Mouse (Mus musculus) limb, embryonic 14.5 days (tissue): ENCODE results near the gene Ggta1. TPM values are rescaled to one million over a fixed set of nuclear protein-coding genes. Genes with fewer than 3 reads are reported as not detected.

Experiments used
- ATAC-seq: fragments of 200-750 bp; cut with Nextera tagmentation; 2 replicates; pipeline ENCODE4 v1.8.0; 2017; ENCODE audit warnings: low read depth, moderate number of reproducible peaks, moderate TSS enrichment; ENCODE audit not compliant: low FRiP score
- DNase-seq: peaks from one replicate; pipeline ENCODE4 v3.0.0-alpha.2; 2015; ENCODE audit warnings: low spot score
- H3K27ac ChIP-seq: fragments of 300-500 bp; sonication (generic); replicated peaks from 2 replicates; pipeline ENCODE4 v1.5.1; 2014; ENCODE audit warnings: low read depth, mild to moderate bottlenecking, low read length, moderate library complexity, mixed read lengths
- H3K27me3 ChIP-seq: fragments of 300-500 bp; sonication (generic); 2 replicates; pipeline ENCODE4 v1.6.1; 2014; ENCODE audit warnings: low read length, mixed read lengths; ENCODE audit not compliant: control insufficient read depth, insufficient read depth
- H3K36me3 ChIP-seq: fragments of 300-500 bp; sonication (generic); 2 replicates; pipeline ENCODE4 v1.6.1; 2014; ENCODE audit warnings: mild to moderate bottlenecking, low read length, moderate library complexity, mixed read lengths; ENCODE audit not compliant: control insufficient read depth, insufficient read depth
- H3K4me1 ChIP-seq: fragments of 300-500 bp; sonication (generic); 2 replicates; pipeline ENCODE4 v1.6.1; 2014; ENCODE audit warnings: antibody characterized with exemption, low read length, mixed read lengths; ENCODE audit not compliant: control insufficient read depth, insufficient read depth
- H3K4me2 ChIP-seq: fragments of 300-500 bp; sonication (generic); replicated peaks from 2 replicates; pipeline ENCODE4 v1.6.1; 2014; ENCODE audit warnings: low read depth, mild to moderate bottlenecking, low read length, moderate library complexity; ENCODE audit not compliant: severe bottlenecking
- H3K4me3 ChIP-seq: fragments of 300-500 bp; sonication (generic); replicated peaks from 2 replicates; pipeline ENCODE4 v1.5.1; 2014; ENCODE audit warnings: low read length
- H3K9ac ChIP-seq: fragments of 300-500 bp; sonication (generic); 2 replicates; pipeline ENCODE4 v1.6.1; 2014; ENCODE audit warnings: mild to moderate bottlenecking, low read depth, low read length, moderate library complexity; ENCODE audit not compliant: severe bottlenecking
- H3K9me3 ChIP-seq: fragments of 300-500 bp; sonication (generic); 2 replicates; pipeline ENCODE4 v1.6.1; 2016; ENCODE audit warnings: low read length; ENCODE audit not compliant: control insufficient read depth
- POLR2A ChIP-seq: fragments of 200-500 bp; IDR thresholded peaks from 2 replicates; pipeline ENCODE4 v1.8.0; 2012; ENCODE audit warnings: inconsistent platforms, mild to moderate bottlenecking, moderate library complexity, borderline replicate concordance; ENCODE audit not compliant: insufficient read depth, insufficient read length; ENCODE audit errors: extremely low read depth
- WGBS: fragments of 180-500 bp; shearing (Covaris S2); extraction: QIAGEN DNeasy Blood & Tissue Kit; methylation state at CpG from one replicate; pipeline ENCODE4 v1.1.7; 2014; 5-methylcytosine and 5-hydroxymethylcytosine counted together
- polyA plus RNA-seq, 2 experiments: library from polyadenylated mRNA; depleted of rRNA in 1 of 2; stranded (reverse) in 1 of 2; unstranded in 1 of 2; fragments of >200 nt; fragmentation: Nextera tagmentation in 1 of 2; extraction: Ambion mirVana in 1 of 2; gene quantifications; 2 replicates each; pipeline versions ENCODE4 v1.2.1 to v1.2.3; 2012 to 2014

Ggta1 gene
- polyA plus RNA-seq, 2 experiments = 27.4 to 36.1 TPM

DNA sequence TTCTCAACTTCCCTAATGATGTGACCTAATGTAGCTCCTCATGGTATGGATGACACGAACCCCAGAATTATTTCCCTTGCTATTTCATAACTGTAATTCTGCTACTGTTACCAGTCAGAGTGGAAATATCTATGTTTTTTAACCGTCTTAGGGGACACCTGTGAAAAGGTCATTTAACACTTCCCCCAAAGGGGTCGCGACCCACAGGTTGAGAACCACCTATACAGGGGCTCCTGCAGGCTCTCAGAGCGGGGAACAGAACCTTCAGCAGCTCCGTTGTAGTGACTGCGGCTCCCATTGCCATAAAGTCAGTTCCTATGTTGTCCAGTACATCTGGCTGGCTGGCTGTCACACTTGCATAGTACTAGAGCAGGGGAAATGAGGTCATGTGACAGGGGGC lies 62.3 kb downstream of the Ggta1 start:
- no peak overlapping the region for H3K4me2 ChIP-seq
- no peak overlapping the region for H3K9ac ChIP-seq
- DNase-seq = no peak
- WGBS = 83% methylated on average over 7 of the region's 7 CpGs
- no peak overlapping the region for H3K27ac ChIP-seq
- H3K4me1 ChIP-seq = no peaks in the 10 kb centered on the region
- TF ChIP-seq POLR2A = no peak
- H3K27me3 ChIP-seq = no peaks in the 10 kb centered on the region
- no peak for ATAC-seq
- H3K4me3 ChIP-seq = no peak overlapping the region
- H3K9me3 ChIP-seq = no peaks in the 10 kb centered on the region
- 0 out of 2 replicates have a peak, but pooled peaks cover 4% of the 10 kb centered on the region for H3K36me3 ChIP-seq

DNA sequence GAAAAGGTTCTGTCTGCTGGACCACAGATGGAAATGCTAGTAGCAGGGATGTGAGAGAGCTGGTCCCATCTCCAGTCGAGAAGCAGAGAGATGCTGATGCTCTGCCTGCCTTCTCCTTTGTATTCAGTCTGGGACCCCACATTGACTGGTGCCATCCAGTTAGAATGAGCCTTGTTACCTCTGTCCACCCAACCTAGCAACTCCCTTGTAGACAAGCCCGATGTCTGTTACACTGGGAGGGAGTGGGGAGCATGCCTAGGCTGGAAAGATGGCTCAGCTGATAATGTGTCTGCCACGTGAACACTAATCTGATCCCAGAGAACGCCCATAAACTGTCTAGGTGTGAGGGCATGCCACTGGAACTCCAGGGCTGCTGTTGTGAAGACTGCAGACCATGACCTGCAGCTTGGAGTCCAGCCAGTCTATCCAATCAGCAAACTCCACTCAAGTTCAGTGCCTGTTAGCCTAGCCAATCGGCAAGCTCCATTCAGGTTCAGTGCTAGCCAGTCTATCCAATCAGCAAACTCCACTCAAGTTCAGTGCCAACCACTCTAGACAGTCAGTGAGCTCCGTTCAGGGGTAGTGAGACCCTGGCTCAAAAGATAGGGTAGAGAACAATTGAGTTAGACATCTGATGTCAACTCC lies 64.7 kb downstream of the Ggta1 start:
- Histone ChIP-seq H3K4me1 (no peaks in the 10 kb centered on the region), H3K9me3 (no peaks in the 10 kb centered on the region), H3K27ac (no peak overlapping the region), H3K4me3 (no peak overlapping the region), H3K36me3 (0 out of 2 replicates have a peak, but pooled peaks cover 4% of the 10 kb centered on the region), H3K4me2 (no peak overlapping the region), H3K9ac (no peak overlapping the region), H3K27me3 (no peaks in the 10 kb centered on the region)
- 68% methylated on average over 6 of the region's 6 CpGs for WGBS
- ATAC-seq (no peak), DNase-seq (no peak)
- TF ChIP-seq POLR2A = no peak

DNA sequence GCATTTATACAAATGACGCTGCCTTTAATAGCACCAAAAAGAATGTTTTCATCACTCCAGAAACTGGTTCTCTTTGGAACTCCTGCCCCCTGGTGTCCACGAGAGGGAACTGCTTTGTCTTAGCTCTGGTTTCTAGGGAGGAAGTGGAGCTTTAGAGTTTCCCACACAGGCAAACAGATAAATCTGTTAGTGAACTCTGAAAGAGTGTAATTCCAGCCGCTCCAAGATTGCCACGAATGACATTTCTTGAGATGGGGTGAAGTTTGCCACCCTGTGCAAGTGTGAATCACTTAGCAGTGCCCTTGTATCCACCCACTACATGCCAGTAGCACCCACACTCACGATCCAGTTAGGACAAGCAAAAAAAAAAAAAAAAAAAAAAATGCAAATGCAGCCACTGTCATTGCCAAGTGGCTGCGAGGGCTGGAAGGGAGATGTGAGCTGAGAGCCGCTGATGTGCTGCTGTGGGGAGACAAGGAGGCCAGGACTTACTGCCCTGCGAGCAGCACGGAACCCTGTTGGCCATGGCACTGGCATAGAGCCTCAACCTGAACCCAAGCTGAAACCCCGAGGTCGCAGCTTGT lies 65.3 kb downstream of the Ggta1 start:
- no peak overlapping the region for H3K4me2 ChIP-seq
- 51% methylated on average over 11 of the region's 11 CpGs for WGBS
- TF ChIP-seq POLR2A = no peak
- no peak overlapping the region for H3K4me3 ChIP-seq
- no peak overlapping the region for H3K27ac ChIP-seq
- ATAC-seq (peak; percentile 44; the same call in 1 of the 2 replicates), DNase-seq (peak; percentile 75)
- no peak overlapping the region for H3K9ac ChIP-seq
- H3K36me3 ChIP-seq = 0 out of 2 replicates have a peak, but pooled peaks cover 4% of the 10 kb centered on the region
- no peaks in the 10 kb centered on the region for H3K4me1 ChIP-seq
- no peaks in the 10 kb centered on the region for H3K27me3 ChIP-seq
- no peaks in the 10 kb centered on the region for H3K9me3 ChIP-seq

DNA sequence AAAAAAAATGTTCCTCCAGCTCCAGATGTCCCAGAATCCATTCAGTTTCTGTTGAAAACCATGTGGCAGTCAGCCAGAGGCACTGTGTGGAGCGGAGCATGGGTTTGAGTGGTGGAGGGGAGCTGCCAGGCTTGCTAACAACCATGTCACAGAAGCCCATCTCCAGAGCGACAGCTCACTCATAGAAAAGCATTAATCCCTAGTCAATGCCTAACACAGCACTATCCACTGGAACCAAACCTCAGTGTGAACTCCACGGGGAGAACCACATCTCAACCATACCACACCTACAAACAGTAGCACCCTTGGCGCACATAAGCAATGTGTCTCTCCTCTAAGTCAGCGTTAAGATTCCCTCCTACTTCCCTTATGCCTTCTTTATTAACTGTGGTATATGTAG lies 65.9 kb downstream of the Ggta1 start, which contains the start of gene 4930402F06Rik:
Gene 4930402F06Rik, minus strand, starts transcription at position 80 of the 400 bp plus-strand sequence.
- Histone ChIP-seq H3K4me2 (no peak within 1 kb of the TSS), H3K27ac (no peak within 1 kb of the TSS), H3K4me1 (no peaks in the 10 kb centered on the region), H3K36me3 (0 out of 2 replicates have a peak, but pooled peaks cover under 1% of the 10 kb centered on the region), H3K9me3 (no peaks in the 10 kb centered on the region), H3K9ac (no peak within 1 kb of the TSS), H3K4me3 (no peak within 1 kb of the TSS), H3K27me3 (no peaks in the 10 kb centered on the region)
- ATAC-seq (no peak), DNase-seq (no peak)
- whole genome bisulfite sequencing = 64% methylated on average over 5 of the region's 5 CpGs
- no peak for TF ChIP-seq POLR2A

DNA sequence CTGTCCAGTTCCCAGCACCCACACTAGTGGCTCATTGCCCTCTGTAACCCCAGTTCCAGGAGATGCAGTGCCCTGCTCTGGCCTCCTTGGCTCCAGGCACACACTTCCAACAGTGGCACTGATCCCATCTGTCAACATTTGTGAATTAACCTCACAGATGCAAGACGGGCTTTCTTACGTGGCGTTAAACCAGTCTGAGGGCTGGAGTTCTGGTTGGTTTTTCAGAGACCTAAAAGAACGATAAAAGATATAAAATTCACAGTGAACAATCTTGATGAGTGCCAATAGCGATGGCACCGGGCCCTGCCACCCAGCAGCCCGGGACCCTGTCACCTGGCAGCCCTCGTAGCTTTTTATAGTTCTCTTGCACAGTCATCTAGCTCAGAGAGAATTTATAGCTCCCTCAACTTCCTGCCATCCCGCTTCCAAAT lies 77.6 kb downstream of the Ggta1 start:
- no peaks in the 10 kb centered on the region; the same call in 1 of the 2 replicates for H3K4me1 ChIP-seq
- DNase-seq (no peak), ATAC-seq (no peak)
- no peak overlapping the region for H3K4me2 ChIP-seq
- H3K27ac ChIP-seq = no peak overlapping the region
- H3K9me3 ChIP-seq = 0 out of 2 replicates have a peak, but pooled peaks cover 5% of the 10 kb centered on the region
- H3K4me3 ChIP-seq = no peak overlapping the region
- no peaks in the 10 kb centered on the region for H3K27me3 ChIP-seq
- WGBS = 43% methylated on average over 9 of the region's 9 CpGs
- H3K36me3 ChIP-seq = no peaks in the 10 kb centered on the region
- no peak for TF ChIP-seq POLR2A
- no peak overlapping the region for H3K9ac ChIP-seq
